Mouse (Mus musculus): Measurements from ENCODE around the gene Pfkfb3. TPM values are rescaled to one million over a fixed set of nuclear protein-coding genes. Genes with fewer than 3 reads are reported as not detected.

The Pfkfb3 gene
- polyA plus RNA-seq, 2 experiments, result 2.6 to 5.2 TPM

GRCm38 (mm10) chr2:11530101-11530500 lies 23.8 kb downstream of the Pfkfb3 start:
- H3K36me3 ChIP-seq (replicated peaks; ENCODE audit: control insufficient read depth, insufficient read depth, low read depth), result no peaks in the 10 kb centered on the region
- peaks cover 0 to 5% of the 10 kb centered on the region in 2 experiments; a peak in 3 of 4 replicates for H3K4me1 ChIP-seq (replicated peaks; ENCODE audit: control insufficient read depth in 2 of 2, insufficient read depth in 2 of 2, low read length in 1 of 2)
- WGBS (ENCODE audit: insufficient replicate concordance), result 48% methylated on average over 6 of the region's 6 CpGs
- ATAC-seq (ENCODE audit: insufficient read depth), result no peak
- no peak for TF ChIP-seq EP300 (IDR thresholded peaks at IDR 0.05; ENCODE audit: low read depth)
- no peak for TF ChIP-seq CTCF (IDR thresholded peaks at IDR 0.05; ENCODE audit: low read depth)
- H3K27ac ChIP-seq, result no peak overlapping the region
- DNase-seq (ENCODE audit: low read depth in 3 of 3, low spot score in 3 of 3), result no peak
- no peak overlapping the region for H3K4me3 ChIP-seq (ENCODE audit: insufficient read depth in 1 of 2, low read depth in 2 of 2, low read length in 2 of 2)
- no peak overlapping the region for H3K9ac ChIP-seq (replicated peaks)
- H3K4me2 ChIP-seq (ENCODE audit: low read depth), result no peak overlapping the region
- H3K27me3 ChIP-seq (ENCODE audit: control insufficient read depth, insufficient read depth, low read length), result no peaks in the 10 kb centered on the region
- H3K9me3 ChIP-seq (ENCODE audit: control insufficient read depth, low read length), result no peaks in the 10 kb centered on the region

GRCm38 (mm10) chr2:11526063-11526462 lies 27.8 kb downstream of the Pfkfb3 start:
- no peak for DNase-seq (ENCODE audit: low read depth in 3 of 3, low spot score in 3 of 3)
- TF ChIP-seq EP300 (IDR thresholded peaks at IDR 0.05; ENCODE audit: low read depth) (no peak), CTCF (IDR thresholded peaks at IDR 0.05; ENCODE audit: low read depth) (no peak)
- H3K9ac ChIP-seq (replicated peaks), result no peak overlapping the region
- H3K36me3 ChIP-seq (replicated peaks; ENCODE audit: control insufficient read depth, insufficient read depth, low read depth), result no peaks in the 10 kb centered on the region
- H3K27me3 ChIP-seq (ENCODE audit: control insufficient read depth, insufficient read depth, low read length), result no peaks in the 10 kb centered on the region
- no peak overlapping the region for H3K27ac ChIP-seq
- H3K9me3 ChIP-seq (ENCODE audit: control insufficient read depth, low read length), result no peaks in the 10 kb centered on the region
- 72% methylated on average over 5 of the region's 5 CpGs for WGBS (ENCODE audit: insufficient replicate concordance)
- no peaks in the 10 kb centered on the region for H3K4me1 ChIP-seq (replicated peaks; ENCODE audit: control insufficient read depth in 2 of 2, insufficient read depth in 2 of 2, low read length in 1 of 2)
- no peak overlapping the region for H3K4me3 ChIP-seq (ENCODE audit: insufficient read depth in 1 of 2, low read depth in 2 of 2, low read length in 2 of 2)
- ATAC-seq (ENCODE audit: insufficient read depth), result no peak
- H3K4me2 ChIP-seq (ENCODE audit: low read depth), result no peak overlapping the region

GRCm38 (mm10) chr2:11524736-11525135 lies 29.1 kb downstream of the Pfkfb3 start:
- Histone ChIP-seq H3K9ac (replicated peaks) (no peak overlapping the region), H3K27me3 (ENCODE audit: control insufficient read depth, insufficient read depth, low read length) (no peaks in the 10 kb centered on the region), H3K36me3 (replicated peaks; ENCODE audit: control insufficient read depth, insufficient read depth, low read depth) (no peaks in the 10 kb centered on the region), H3K27ac (no peak overlapping the region), H3K4me2 (ENCODE audit: low read depth) (no peak overlapping the region), H3K4me3 (ENCODE audit: insufficient read depth in 1 of 2, low read depth in 2 of 2, low read length in 2 of 2) (no peak overlapping the region), H3K4me1 (replicated peaks; ENCODE audit: control insufficient read depth in 2 of 2, insufficient read depth in 2 of 2, low read length in 1 of 2) (no peaks in the 10 kb centered on the region), H3K9me3 (ENCODE audit: control insufficient read depth, low read length) (no peaks in the 10 kb centered on the region)
- DNase-seq (ENCODE audit: low read depth in 3 of 3, low spot score in 3 of 3) (no peak), ATAC-seq (ENCODE audit: insufficient read depth) (no peak)
- WGBS (ENCODE audit: insufficient replicate concordance), result 43% methylated on average over 6 of the region's 6 CpGs
- TF ChIP-seq EP300 (IDR thresholded peaks at IDR 0.05; ENCODE audit: low read depth) (no peak), CTCF (IDR thresholded peaks at IDR 0.05; ENCODE audit: low read depth) (no peak)

- Histone ChIP-seq H3K4me3 (ENCODE audit: insufficient read depth in 1 of 2, low read depth in 2 of 2, low read length in 2 of 2) (no peak overlapping the region), H3K36me3 (replicated peaks; ENCODE audit: control insufficient read depth, insufficient read depth, low read depth) (no peaks in the 10 kb centered on the region), H3K9me3 (ENCODE audit: control insufficient read depth, low read length) (no peaks in the 10 kb centered on the region), H3K27ac (no peak overlapping the region), H3K4me1 (replicated peaks; ENCODE audit: control insufficient read depth in 2 of 2, insufficient read depth in 2 of 2, low read length in 1 of 2) (no peaks in the 10 kb centered on the region), H3K27me3 (ENCODE audit: control insufficient read depth, insufficient read depth, low read length) (no peaks in the 10 kb centered on the region), H3K4me2 (ENCODE audit: low read depth) (no peak overlapping the region), H3K9ac (replicated peaks) (no peak overlapping the region)
- ATAC-seq (ENCODE audit: insufficient read depth) (no peak), DNase-seq (ENCODE audit: low read depth in 3 of 3, low spot score in 3 of 3) (no peak)
- WGBS (ENCODE audit: insufficient replicate concordance), result 70% methylated on average over 7 of the region's 7 CpGs
- TF ChIP-seq EP300 (IDR thresholded peaks at IDR 0.05; ENCODE audit: low read depth), result no peak
- TF ChIP-seq CTCF (IDR thresholded peaks at IDR 0.05; ENCODE audit: low read depth), result no peak
Observed at GRCm38 (mm10) chr2:11521758-11522157, 32.1 kb downstream of the Pfkfb3 start.

- no peaks in the 10 kb centered on the region for H3K9me3 ChIP-seq (ENCODE audit: control insufficient read depth, low read length)
- no peak for DNase-seq (ENCODE audit: low read depth in 3 of 3, low spot score in 3 of 3)
- no peak overlapping the region for H3K9ac ChIP-seq (replicated peaks)
- WGBS (ENCODE audit: insufficient replicate concordance), result 64% methylated on average over 9 of the region's 9 CpGs
- no peaks in the 10 kb centered on the region for H3K27me3 ChIP-seq (ENCODE audit: control insufficient read depth, insufficient read depth, low read length)
- H3K4me3 ChIP-seq (ENCODE audit: insufficient read depth in 1 of 2, low read depth in 2 of 2, low read length in 2 of 2), result no peak overlapping the region
- no peaks in the 10 kb centered on the region for H3K36me3 ChIP-seq (replicated peaks; ENCODE audit: control insufficient read depth, insufficient read depth, low read depth)
- no peak overlapping the region for H3K27ac ChIP-seq
- peaks cover 0 to 2% of the 10 kb centered on the region in 2 experiments; a peak in 1 of 4 replicates for H3K4me1 ChIP-seq (replicated peaks; ENCODE audit: control insufficient read depth in 2 of 2, insufficient read depth in 2 of 2, low read length in 1 of 2)
- H3K4me2 ChIP-seq (ENCODE audit: low read depth), result no peak overlapping the region
- TF ChIP-seq CTCF (IDR thresholded peaks at IDR 0.05; ENCODE audit: low read depth), result no peak
- no peak for TF ChIP-seq EP300 (IDR thresholded peaks at IDR 0.05; ENCODE audit: low read depth)
- ATAC-seq (ENCODE audit: insufficient read depth), result no peak
Observed at GRCm38 (mm10) chr2:11520786-11521185, 33.1 kb downstream of the Pfkfb3 start.

Data from liver, embryonic 14.5 days (tissue).